ENCODE assay signal across 25 mouse cellular contexts in genomic region chr19:60363988-60364599, GRCm38 (mm10).
DNase-seq lines count a peak whose midpoint lies in the region; ATAC-seq and TF ChIP-seq lines count a peak whose summit lies in the region.
"Had no signal": no experiment of that assay in that cellular context is flagged by ENCODE, and none has a peak within 500 bp of the region (broad histone marks: within the 10 kb centered on the region; RNA-seq: fewer than 3 reads in every experiment).

No protein-coding gene starts in this region.

- WGBS in hindbrain, embryonic 13.5 days, result 56% methylated on average over 4 of the region's 4 CpGs
- 66% methylated on average over 4 of the region's 4 CpGs for WGBS in hindbrain, embryonic 11.5 days
- WGBS in midbrain, embryonic 13.5 days, result 23% methylated on average over 4 of the region's 4 CpGs
- whole genome bisulfite sequencing in midbrain, embryonic 11.5 days, result 42% methylated on average over 4 of the region's 4 CpGs
- 28% methylated on average over 4 of the region's 4 CpGs for WGBS in forebrain, embryonic 12.5 days
- 58% methylated on average over 4 of the region's 4 CpGs for WGBS in lung, adult 2 months

- H3K27me3 ChIP-seq in hindbrain, embryonic 13.5 days, result no peaks in the 10 kb centered on the region
- no peaks in the 10 kb centered on the region for H3K27me3 ChIP-seq in hindbrain, embryonic 11.5 days (ENCODE audit: control insufficient read depth, insufficient read depth, low read length)
- H3K27me3 ChIP-seq in midbrain, embryonic 13.5 days, result no peaks in the 10 kb centered on the region
- no peaks in the 10 kb centered on the region for H3K27me3 ChIP-seq in midbrain, embryonic 11.5 days (ENCODE audit: control insufficient read depth, insufficient read depth, low read length)
- H3K27me3 ChIP-seq in forebrain, embryonic 12.5 days, result no peaks in the 10 kb centered on the region
- H3K27me3 ChIP-seq: hindbrain, embryonic 15.5 days; intestine, embryonic 15.5 days; megakaryocyte, embryonic 14.5 days; stomach, embryonic 15.5 days had no signal

- ATAC-seq in hindbrain, embryonic 13.5 days (ENCODE audit: low FRiP score), result no peak
- ATAC-seq in hindbrain, embryonic 11.5 days (ENCODE audit: low FRiP score), result no peak
- ATAC-seq in midbrain, embryonic 13.5 days, result peak; percentile 56; the same call in 1 of the 2 replicates
- ATAC-seq in midbrain, embryonic 11.5 days (ENCODE audit: low FRiP score), result no peak
- ATAC-seq in forebrain, embryonic 12.5 days (ENCODE audit: low FRiP score), result no peak
- ATAC-seq: activated CD4-positive, CD25-positive, alpha-beta regulatory T cell, adult 4 months; CD4-positive, CD25-positive, alpha-beta regulatory T cell, adult 4 months; intestine, embryonic 15.5 days; liver, postnatal 0 days had no signal

- TF ChIP-seq POLR2A in lung, adult 2 months (IDR thresholded peaks at IDR 0.05; ENCODE audit: borderline replicate concordance, extremely low read depth, low read depth, low read length), result no peak

- H3K36me3 ChIP-seq in hindbrain, embryonic 13.5 days, result no peaks in the 10 kb centered on the region
- H3K36me3 ChIP-seq in hindbrain, embryonic 11.5 days (ENCODE audit: control insufficient read depth, insufficient read depth, low read length), result no peaks in the 10 kb centered on the region
- no peaks in the 10 kb centered on the region for H3K36me3 ChIP-seq in midbrain, embryonic 13.5 days
- H3K36me3 ChIP-seq in midbrain, embryonic 11.5 days (ENCODE audit: control insufficient read depth, insufficient read depth, low read length), result no peaks in the 10 kb centered on the region
- no peaks in the 10 kb centered on the region for H3K36me3 ChIP-seq in forebrain, embryonic 12.5 days (replicated peaks)
- H3K36me3 ChIP-seq: embryonic facial prominence, embryonic 13.5 days; hindbrain, embryonic 15.5 days; intestine, embryonic 15.5 days; stomach, embryonic 15.5 days had no signal

- H3K4me3 ChIP-seq in hindbrain, embryonic 13.5 days, result no peak overlapping the region
- no peak overlapping the region for H3K4me3 ChIP-seq in hindbrain, embryonic 11.5 days (ENCODE audit: low read depth, low read length)
- no peak overlapping the region for H3K4me3 ChIP-seq in midbrain, embryonic 13.5 days (replicated peaks)
- no peak overlapping the region for H3K4me3 ChIP-seq in midbrain, embryonic 11.5 days (ENCODE audit: low read depth, low read length)
- H3K4me3 ChIP-seq in forebrain, embryonic 12.5 days (replicated peaks), result no peak overlapping the region
- no peak overlapping the region for H3K4me3 ChIP-seq in lung, adult 2 months (replicated peaks; ENCODE audit: extremely low read depth, low read depth, low read length)
- H3K4me3 ChIP-seq: embryonic facial prominence, embryonic 13.5 days; hindbrain, embryonic 15.5 days; intestine, embryonic 15.5 days; megakaryocyte, embryonic 14.5 days; stomach, embryonic 15.5 days had no signal

- H3K9ac ChIP-seq in hindbrain, embryonic 13.5 days, result no peak overlapping the region
- H3K9ac ChIP-seq in hindbrain, embryonic 11.5 days (ENCODE audit: low read depth, low read length), result no peak overlapping the region
- H3K9ac ChIP-seq in midbrain, embryonic 13.5 days (replicated peaks), result no peak overlapping the region
- H3K9ac ChIP-seq in midbrain, embryonic 11.5 days (ENCODE audit: low read length), result no peak overlapping the region
- no peak overlapping the region for H3K9ac ChIP-seq in forebrain, embryonic 12.5 days
- H3K9ac ChIP-seq: embryonic facial prominence, embryonic 13.5 days; hindbrain, embryonic 15.5 days; intestine, embryonic 15.5 days; liver, postnatal 0 days; stomach, embryonic 15.5 days had no signal

- no peak for TF ChIP-seq CTCF in lung, adult 2 months (IDR thresholded peaks at IDR 0.05; ENCODE audit: insufficient read depth, low read length)

- H3K27ac ChIP-seq in hindbrain, embryonic 13.5 days, result peak overlapping the region; percentile 8; the same call in 1 of the 2 replicates
- no peak overlapping the region for H3K27ac ChIP-seq in hindbrain, embryonic 11.5 days (ENCODE audit: low read depth, low read length)
- H3K27ac ChIP-seq in midbrain, embryonic 13.5 days, result peak overlapping the region; percentile 14; the same call in 1 of the 2 replicates
- H3K27ac ChIP-seq in midbrain, embryonic 11.5 days (ENCODE audit: low read depth, low read length), result no peak overlapping the region
- H3K27ac ChIP-seq in forebrain, embryonic 12.5 days, result 0 out of 2 replicates have a peak overlapping the region, but pooled peaks have one; percentile 36
- H3K27ac ChIP-seq: hindbrain, embryonic 15.5 days; intestine, embryonic 15.5 days; stomach, embryonic 15.5 days had no signal

- no peak for DNase-seq in hindbrain, embryonic 11.5 days (ENCODE audit: low spot score)
- DNase-seq in midbrain, embryonic 11.5 days (ENCODE audit: low spot score, missing footprints), result no peak
- peak; percentile 21 for DNase-seq in retina, embryonic 14.5 days (ENCODE audit: low spot score)
- no peak for DNase-seq in neural tube, embryonic 10.5 days (ENCODE audit: extremely low spot score, low spot score)
- no peak for DNase-seq in lung, adult 2 months
- DNase-seq: adrenal gland, postnatal 10 days; cerebellum, adult 9-11 months; gastrocnemius, postnatal 36 days; layer of hippocampus, postnatal 36 days; left cerebral cortex, postnatal 4 days; liver, postnatal 0 days; lung, postnatal 14 days; right cerebral cortex, postnatal 14 days; spleen, adult 18-20 months; thymus, adult 18-20 months had no signal

- peaks cover 11% of the 10 kb centered on the region for H3K4me1 ChIP-seq in hindbrain, embryonic 13.5 days (replicated peaks)
- no peaks in the 10 kb centered on the region for H3K4me1 ChIP-seq in hindbrain, embryonic 11.5 days (replicated peaks; ENCODE audit: control insufficient read depth, insufficient read depth, low read length)
- peaks cover 15% of the 10 kb centered on the region for H3K4me1 ChIP-seq in midbrain, embryonic 13.5 days (replicated peaks)
- peaks cover 5% of the 10 kb centered on the region; the same call in 1 of the 2 replicates for H3K4me1 ChIP-seq in midbrain, embryonic 11.5 days (ENCODE audit: control insufficient read depth, insufficient read depth, low read length)
- peaks cover 16% of the 10 kb centered on the region for H3K4me1 ChIP-seq in forebrain, embryonic 12.5 days
- H3K4me1 ChIP-seq in lung, adult 2 months (ENCODE audit: control insufficient read depth, insufficient read depth, low read length), result no peaks in the 10 kb centered on the region
- H3K4me1 ChIP-seq: hindbrain, embryonic 15.5 days; intestine, embryonic 15.5 days; megakaryocyte, embryonic 14.5 days; stomach, embryonic 15.5 days had no signal

- H3K4me2 ChIP-seq in hindbrain, embryonic 13.5 days, result no peak overlapping the region
- no peak overlapping the region for H3K4me2 ChIP-seq in hindbrain, embryonic 11.5 days (replicated peaks; ENCODE audit: low read depth, low read length)
- H3K4me2 ChIP-seq in midbrain, embryonic 13.5 days (replicated peaks), result no peak overlapping the region
- H3K4me2 ChIP-seq in midbrain, embryonic 11.5 days, result no peak overlapping the region
- H3K4me2 ChIP-seq in forebrain, embryonic 12.5 days, result no peak overlapping the region
- H3K4me2 ChIP-seq: embryonic facial prominence, embryonic 13.5 days; hindbrain, embryonic 15.5 days; intestine, embryonic 15.5 days; stomach, embryonic 15.5 days had no signal

- H3K9me3 ChIP-seq in hindbrain, embryonic 13.5 days, result no peaks in the 10 kb centered on the region
- H3K9me3 ChIP-seq in hindbrain, embryonic 11.5 days (ENCODE audit: control insufficient read depth, low read length), result no peaks in the 10 kb centered on the region
- H3K9me3 ChIP-seq in midbrain, embryonic 13.5 days, result no peaks in the 10 kb centered on the region
- H3K9me3 ChIP-seq in midbrain, embryonic 11.5 days (ENCODE audit: control insufficient read depth, low read length), result no peaks in the 10 kb centered on the region
- no peaks in the 10 kb centered on the region for H3K9me3 ChIP-seq in forebrain, embryonic 12.5 days
- H3K9me3 ChIP-seq: embryonic facial prominence, embryonic 13.5 days; hindbrain, embryonic 15.5 days; intestine, embryonic 15.5 days; megakaryocyte, embryonic 14.5 days; stomach, embryonic 15.5 days had no signal

Comparison
In these comparisons a context has a peak if more than half of its experiments do, and no peak if none do; other contexts are left out.
1. H3K27ac ChIP-seq: peak in hindbrain, embryonic 13.5 days (single experiment), midbrain, embryonic 13.5 days (single experiment) and forebrain, embryonic 12.5 days (single experiment); none in hindbrain, embryonic 11.5 days (single experiment) and midbrain, embryonic 11.5 days (single experiment).